Mouse (Mus musculus): ENCODE results near the gene Elmo2. TPM values are rescaled to one million over a fixed set of nuclear protein-coding genes. Genes with fewer than 3 reads are reported as not detected.

Elmo2 gene
- polyA plus RNA-seq, 1 experiment: 93.9 TPM

- DNase-seq (ENCODE audit: low read depth): no peak
Observed at GRCm38 (mm10) chr2:165257151-165257834, 69.0 kb downstream of the Elmo2 start.

GRCm38 (mm10) chr2:165256213-165256612, 70.1 kb downstream of the Elmo2 start:
- no peak for DNase-seq (ENCODE audit: low read depth)

- no peak for DNase-seq (ENCODE audit: low read depth)
Observed at GRCm38 (mm10) chr2:165253867-165254266, 72.4 kb downstream of the Elmo2 start.

GRCm38 (mm10) chr2:165253269-165253668, 73.0 kb downstream of the Elmo2 start:
- DNase-seq (ENCODE audit: low read depth): no peak

GRCm38 (mm10) chr2:165252801-165253200, 73.5 kb downstream of the Elmo2 start:
- no peak for DNase-seq (ENCODE audit: low read depth)

GRCm38 (mm10) chr2:165252381-165252780, 73.9 kb downstream of the Elmo2 start:
- no peak for DNase-seq (ENCODE audit: low read depth)

GRCm38 (mm10) chr2:165250903-165251302, 75.4 kb downstream of the Elmo2 start:
- DNase-seq (ENCODE audit: low read depth): no peak

- no peak for DNase-seq (ENCODE audit: low read depth)
Observed at GRCm38 (mm10) chr2:165248967-165249366, 77.3 kb downstream of the Elmo2 start.

GRCm38 (mm10) chr2:165246349-165246748, 79.9 kb downstream of the Elmo2 start:
- no peak for DNase-seq (ENCODE audit: low read depth)

GRCm38 (mm10) chr2:165243122-165243720, 83.1 kb downstream of the Elmo2 start:
- no peak for DNase-seq (ENCODE audit: low read depth)

- no peak for DNase-seq (ENCODE audit: low read depth)
Observed at GRCm38 (mm10) chr2:165242575-165242974, 83.7 kb downstream of the Elmo2 start.

- no peak for DNase-seq (ENCODE audit: low read depth)
Observed at GRCm38 (mm10) chr2:165241786-165242185, 84.5 kb downstream of the Elmo2 start.

- no peak for DNase-seq (ENCODE audit: low read depth)
Observed at GRCm38 (mm10) chr2:165240371-165240770, 85.9 kb downstream of the Elmo2 start.

GRCm38 (mm10) chr2:165239533-165240144, 86.6 kb downstream of the Elmo2 start:
- no peak for DNase-seq (ENCODE audit: low read depth)

GRCm38 (mm10) chr2:165238416-165239145, 87.7 kb downstream of the Elmo2 start:
- DNase-seq (ENCODE audit: low read depth): no peak

Other genes starting within 250 kb of the Elmo2 start
- gene 1700025C18Rik, start 235.7 kb downstream of the Elmo2 start, polyA plus RNA-seq (2012; rRNA removed): not detected in 2 replicates
- gene Cdh22, start 91.6 kb downstream of the Elmo2 start, polyA plus RNA-seq (2012; rRNA removed): 0.11 TPM in 1 of 2 replicates, not detected in the other
- 51.1 and 62.7 TPM in 2 replicates for gene Slc35c2, start 38.6 kb downstream of the Elmo2 start, polyA plus RNA-seq (2012; rRNA removed)
- not detected in 2 replicates for gene Zfp663, start 42.2 kb upstream of the Elmo2 start, polyA plus RNA-seq (2012; rRNA removed)
- 1.6 and 1.8 TPM in 2 replicates for gene Zfp334, start 61.8 kb upstream of the Elmo2 start, polyA plus RNA-seq (2012; rRNA removed)
- gene Ocstamp, start 73.9 kb upstream of the Elmo2 start, polyA plus RNA-seq (2012; rRNA removed): 0.09 and 0.24 TPM in 2 replicates
- gene Slc13a3, start 146.8 kb upstream of the Elmo2 start, polyA plus RNA-seq (2012; rRNA removed): 1.1 and 1.3 TPM in 2 replicates
- 18.7 and 20.5 TPM in 2 replicates for gene Trp53rka, start 166.8 kb upstream of the Elmo2 start, polyA plus RNA-seq (2012; rRNA removed)
- gene Slc2a10, start 177.3 kb upstream of the Elmo2 start, polyA plus RNA-seq (2012; rRNA removed): 18.6 and 23.1 TPM in 2 replicates